Mouse (Mus musculus): ENCODE measurements around the gene Syncrip. TPM values are rescaled to one million over a fixed set of nuclear protein-coding genes. Genes with fewer than 3 reads are reported as not detected.

Syncrip gene
- total and polyA plus RNA-seq, 3 experiments = 6.6 to 64.6 (median 60.8) TPM

DNA sequence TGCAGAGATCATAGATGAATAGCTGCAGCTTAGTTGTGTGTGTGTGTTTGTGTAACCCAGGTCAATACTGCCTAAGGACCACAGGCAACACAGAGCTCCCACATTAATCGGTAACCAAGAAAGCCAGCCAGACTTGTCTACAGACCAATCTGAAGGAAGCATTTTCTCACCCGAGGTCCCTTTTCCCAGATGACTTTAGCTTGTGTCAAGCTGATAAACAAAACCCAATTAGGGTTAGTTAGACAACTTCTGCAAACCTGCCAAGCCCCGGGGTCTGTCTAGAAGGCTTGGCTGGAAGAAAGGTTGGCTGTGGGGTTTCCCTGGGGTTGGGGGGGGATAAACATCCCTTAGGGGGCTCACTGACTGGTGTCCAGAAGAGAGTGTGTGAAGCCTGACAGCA is 42.4 kb upstream of the Syncrip start:
- no peaks in the 10 kb centered on the region for H3K79me2 ChIP-seq (replicated peaks; ENCODE audit: control insufficient read depth, insufficient read depth, low read length)
- no peaks in the 10 kb centered on the region for H3K4me1 ChIP-seq (ENCODE audit: control insufficient read depth, insufficient read depth, low read length)
- no peak overlapping the region for H3K4me3 ChIP-seq
- DNase-seq = no peak
- no peaks in the 10 kb centered on the region for H3K27me3 ChIP-seq (ENCODE audit: control insufficient read depth, insufficient read depth, low read length)
- TF ChIP-seq CTCF (IDR thresholded peaks at IDR 0.05) (no peak), EP300 (IDR thresholded peaks at IDR 0.05; ENCODE audit: insufficient read depth, low read depth, low read length) (no peak), POLR2A (IDR thresholded peaks at IDR 0.05; ENCODE audit: insufficient read depth, low read depth, low read length) (no peak)
- H3K9ac ChIP-seq (ENCODE audit: low read depth, low read length) = no peak overlapping the region
- H3K27ac ChIP-seq = no peak overlapping the region
- intact Hi-C loops (cut with DNase I) = no loop called here
- H3K36me3 ChIP-seq (ENCODE audit: control insufficient read depth, insufficient read depth, low read length) = peaks cover 17% of the 10 kb centered on the region
- WGBS = 73% methylated on average over 3 of the region's 3 CpGs

DNA sequence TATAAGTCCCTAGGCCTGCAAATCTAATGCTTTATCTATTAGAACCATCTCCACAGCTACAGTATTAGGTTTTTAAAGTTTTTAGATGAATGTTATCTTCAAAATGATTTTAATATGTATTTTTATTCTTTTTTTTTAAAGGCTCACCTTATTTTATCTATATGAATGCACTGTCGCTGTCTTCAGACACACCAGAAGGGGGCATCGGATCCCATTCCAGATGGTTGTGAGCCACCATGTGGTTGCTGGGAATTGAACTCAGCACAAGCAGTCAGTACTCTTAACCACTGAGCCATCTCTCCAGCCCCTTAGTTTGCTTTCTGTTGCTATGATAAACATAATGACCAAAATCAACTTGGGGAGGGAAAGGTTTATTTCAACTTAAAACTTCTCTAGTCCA is 42.0 kb upstream of the Syncrip start:
- TF ChIP-seq POLR2A (IDR thresholded peaks at IDR 0.05; ENCODE audit: insufficient read depth, low read depth, low read length) = no peak
- no peak for TF ChIP-seq EP300 (IDR thresholded peaks at IDR 0.05; ENCODE audit: insufficient read depth, low read depth, low read length)
- no peak for TF ChIP-seq CTCF (IDR thresholded peaks at IDR 0.05)
- H3K36me3 ChIP-seq (ENCODE audit: control insufficient read depth, insufficient read depth, low read length) = peaks cover 17% of the 10 kb centered on the region
- WGBS = 100% methylated on average over 2 of the region's 2 CpGs

DNA sequence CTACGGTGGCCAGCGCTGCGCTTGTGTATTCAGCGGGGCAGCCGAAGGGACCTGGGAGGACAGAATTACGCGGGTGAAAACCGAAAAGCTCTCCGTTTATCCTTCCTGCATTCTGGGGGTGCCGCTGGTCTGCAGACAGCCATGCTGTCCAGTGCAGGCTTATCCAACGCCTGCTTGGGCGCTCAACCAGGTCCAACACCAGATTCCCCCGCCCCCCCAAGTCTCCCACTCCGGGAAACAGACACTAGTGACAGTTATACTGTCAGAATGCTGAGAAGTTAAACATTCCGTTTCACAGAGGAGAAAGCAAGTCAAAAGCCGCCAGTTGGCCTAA is 40.9 kb upstream of the Syncrip start:
- Histone ChIP-seq H3K27me3 (ENCODE audit: control insufficient read depth, insufficient read depth, low read length) (no peaks in the 10 kb centered on the region), H3K27ac (peak overlapping the region; percentile 22; the same call in 1 of the 2 replicates), H3K4me3 (peak overlapping the region; percentile 61), H3K79me2 (replicated peaks; ENCODE audit: control insufficient read depth, insufficient read depth, low read length) (no peaks in the 10 kb centered on the region), H3K9ac (ENCODE audit: low read depth, low read length) (peak overlapping the region; percentile 18), H3K4me1 (ENCODE audit: control insufficient read depth, insufficient read depth, low read length) (no peaks in the 10 kb centered on the region), H3K36me3 (ENCODE audit: control insufficient read depth, insufficient read depth, low read length) (peaks cover 17% of the 10 kb centered on the region)
- intact Hi-C loops (cut with DNase I) = loop anchor here (1.0 to 2.0 kb wide), 2 partner anchors 24 to 85 kb away; partner anchors contain the start of gene Snx14
- DNase-seq = no peak
- WGBS = 4% methylated on average over 16 of the region's 16 CpGs
- TF ChIP-seq EP300 (IDR thresholded peaks at IDR 0.05; ENCODE audit: insufficient read depth, low read depth, low read length) (no peak), CTCF (IDR thresholded peaks at IDR 0.05) (no peak), POLR2A (IDR thresholded peaks at IDR 0.05; ENCODE audit: insufficient read depth, low read depth, low read length) (no peak)

More for the DNA sequence above, 42.0 kb upstream of the Syncrip start:
- H3K27me3 ChIP-seq (ENCODE audit: control insufficient read depth, insufficient read depth, low read length) = no peaks in the 10 kb centered on the region
- H3K9ac ChIP-seq (ENCODE audit: low read depth, low read length) = no peak overlapping the region
- H3K4me1 ChIP-seq (ENCODE audit: control insufficient read depth, insufficient read depth, low read length) = no peaks in the 10 kb centered on the region
- H3K4me3 ChIP-seq = no peak overlapping the region
- DNase-seq = no peak
- intact Hi-C loops (cut with DNase I) = no loop called here
- no peaks in the 10 kb centered on the region for H3K79me2 ChIP-seq (replicated peaks; ENCODE audit: control insufficient read depth, insufficient read depth, low read length)
- H3K27ac ChIP-seq = no peak overlapping the region

DNA sequence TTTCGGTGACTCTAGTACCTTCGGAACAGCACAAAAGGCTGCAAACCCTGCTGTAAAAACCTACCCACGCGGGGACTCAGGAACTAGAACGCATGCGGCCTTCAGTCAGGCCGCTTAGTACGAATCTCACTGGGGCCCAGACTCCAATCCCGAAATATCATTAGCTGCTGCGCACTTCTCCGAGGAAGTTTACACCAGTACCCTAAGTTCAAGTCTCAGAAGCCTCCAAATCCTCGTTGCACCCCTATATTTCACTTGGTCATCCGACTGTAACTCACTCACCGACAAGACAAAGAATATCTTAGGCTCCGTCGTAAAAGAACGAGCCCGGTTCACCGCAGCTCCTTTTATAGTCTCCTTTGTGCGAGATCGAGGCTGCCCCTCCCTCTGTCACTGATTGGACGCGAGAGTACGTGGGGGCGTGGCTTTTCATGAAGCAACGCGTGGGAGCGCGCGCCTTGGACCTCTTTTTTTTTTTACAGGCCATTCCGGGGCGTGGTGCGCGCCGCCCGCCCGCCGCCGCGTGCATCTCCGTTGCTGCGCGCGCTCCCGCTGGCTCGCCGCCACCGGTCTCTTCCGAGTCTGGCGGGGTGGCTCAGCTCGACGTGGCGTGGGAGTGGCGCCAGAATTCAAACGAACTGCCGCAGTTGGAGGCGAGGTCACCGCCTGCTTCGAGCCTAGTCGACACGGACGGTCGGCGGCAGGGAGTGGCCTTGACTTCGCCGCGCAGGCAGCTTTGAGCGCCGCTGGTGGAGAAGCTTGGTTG is 40.4 kb upstream of the Syncrip start:
- under 1% methylated on average over 69 of the region's 69 CpGs for WGBS
- H3K79me2 ChIP-seq (replicated peaks; ENCODE audit: control insufficient read depth, insufficient read depth, low read length) = no peaks in the 10 kb centered on the region

DNA sequence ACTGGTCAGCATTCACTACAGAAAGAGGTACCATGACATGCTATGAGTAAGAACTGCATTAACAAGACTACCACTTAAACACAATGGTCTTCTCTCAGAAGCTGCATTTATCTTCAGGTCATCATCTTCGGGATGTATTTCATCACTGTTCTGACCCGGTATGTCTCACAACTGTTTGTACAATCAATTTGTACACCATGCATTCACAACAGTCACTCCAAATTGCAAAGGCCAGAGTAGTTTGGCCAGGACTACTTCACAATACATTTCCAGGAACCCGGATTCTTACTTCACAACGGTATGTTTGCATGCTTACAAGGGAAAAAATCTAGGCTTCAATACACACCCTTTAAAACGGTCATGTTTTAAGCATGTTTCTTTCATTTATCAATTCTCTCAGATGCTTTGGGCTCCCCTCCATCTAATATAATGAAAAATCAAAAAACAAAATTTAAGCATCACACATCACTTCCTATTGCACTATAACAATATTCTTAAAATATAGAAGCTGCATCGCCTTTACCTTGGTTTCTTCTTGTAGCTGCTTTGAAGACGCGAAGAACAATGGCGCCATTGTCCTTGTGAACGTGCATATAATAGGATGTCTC is 39.7 kb upstream of the Syncrip start:
- no peak for DNase-seq
- Histone ChIP-seq H3K27ac (peak overlapping the region; percentile 90), H3K4me1 (ENCODE audit: control insufficient read depth, insufficient read depth, low read length) (no peaks in the 10 kb centered on the region), H3K79me2 (replicated peaks; ENCODE audit: control insufficient read depth, insufficient read depth, low read length) (no peaks in the 10 kb centered on the region), H3K27me3 (ENCODE audit: control insufficient read depth, insufficient read depth, low read length) (no peaks in the 10 kb centered on the region), H3K36me3 (ENCODE audit: control insufficient read depth, insufficient read depth, low read length) (peaks cover 17% of the 10 kb centered on the region), H3K4me3 (peak overlapping the region; percentile 66), H3K9ac (ENCODE audit: low read depth, low read length) (peak overlapping the region; percentile 81)
- under 1% methylated on average over 10 of the region's 10 CpGs for WGBS
- TF ChIP-seq POLR2A (IDR thresholded peaks at IDR 0.05; ENCODE audit: insufficient read depth, low read depth, low read length) = no peak
- no peak for TF ChIP-seq EP300 (IDR thresholded peaks at IDR 0.05; ENCODE audit: insufficient read depth, low read depth, low read length)
- intact Hi-C loops (cut with DNase I) = loop anchor here (1.0 to 2.0 kb wide), 2 partner anchors 38 to 83 kb away; partner anchors contain the start of gene Snx14

More for the DNA sequence above, 40.4 kb upstream of the Syncrip start:
- H3K27me3 ChIP-seq (ENCODE audit: control insufficient read depth, insufficient read depth, low read length) = no peaks in the 10 kb centered on the region
- H3K4me1 ChIP-seq (ENCODE audit: control insufficient read depth, insufficient read depth, low read length) = no peaks in the 10 kb centered on the region
- H3K4me3 ChIP-seq = peak overlapping the region; percentile 66
- intact Hi-C loops (cut with DNase I) = loop anchor here (1.0 to 2.0 kb wide), 3 partner anchors 25 to 84 kb away; partner anchors contain the start of gene Snx14
- peak; percentile 59 for TF ChIP-seq CTCF (IDR thresholded peaks at IDR 0.05)
- peak; percentile 100 for TF ChIP-seq POLR2A (IDR thresholded peaks at IDR 0.05; ENCODE audit: insufficient read depth, low read depth, low read length)
- no peak for TF ChIP-seq EP300 (IDR thresholded peaks at IDR 0.05; ENCODE audit: insufficient read depth, low read depth, low read length)
- H3K9ac ChIP-seq (ENCODE audit: low read depth, low read length) = peak overlapping the region; percentile 81
- peak; percentile 94 to 97 for DNase-seq
- H3K27ac ChIP-seq = peak overlapping the region; percentile 90
- peaks cover 17% of the 10 kb centered on the region for H3K36me3 ChIP-seq (ENCODE audit: control insufficient read depth, insufficient read depth, low read length)

Data from heart, adult 2 months (tissue).